Mouse (Mus musculus) kidney, adult 11 months (tissue): ENCODE data around the gene Lztfl1.
"Not testable (repeated sequence)": the region's sequence is repeated elsewhere in the genome, so short reads cannot be mapped to it uniquely, and the experiment has no call there.

Experiments
- DNase-seq: peaks from one replicate; pipeline ENCODE4 v3.0.0; 2022

Gene Lztfl1

GRCm38 (mm10) chr9:123717186-123718008, at the start of gene Lztfl1:
Gene Lztfl1, minus strand, starts transcription at chr9:123717697.
- DNase-seq: peak; percentile 97

GRCm38 (mm10) chr9:123766996-123767395, 49.5 kb upstream of the Lztfl1 start:
- DNase-seq: no peak

- no peak for DNase-seq
Measured at GRCm38 (mm10) chr9:123763771-123764170, 46.3 kb upstream of the Lztfl1 start.

- DNase-seq: no peak
Measured at GRCm38 (mm10) chr9:123762886-123763285, 45.4 kb upstream of the Lztfl1 start.

- no peak for DNase-seq
Measured at GRCm38 (mm10) chr9:123760806-123761205, 43.3 kb upstream of the Lztfl1 start.

GRCm38 (mm10) chr9:123758645-123759044, 41.1 kb upstream of the Lztfl1 start:
- no peak for DNase-seq

- no peak for DNase-seq
Measured at GRCm38 (mm10) chr9:123758156-123758555, 40.7 kb upstream of the Lztfl1 start.

- DNase-seq: no peak
Measured at GRCm38 (mm10) chr9:123757326-123757725, 39.8 kb upstream of the Lztfl1 start.

GRCm38 (mm10) chr9:123756752-123757151, 39.3 kb upstream of the Lztfl1 start:
- DNase-seq: no peak

GRCm38 (mm10) chr9:123754333-123754732, 36.8 kb upstream of the Lztfl1 start:
- peak; percentile 4 for DNase-seq

GRCm38 (mm10) chr9:123749687-123750086, 32.2 kb upstream of the Lztfl1 start:
- not testable (repeated sequence) for DNase-seq

GRCm38 (mm10) chr9:123740799-123741198, 23.3 kb upstream of the Lztfl1 start:
- DNase-seq: no peak

GRCm38 (mm10) chr9:123734133-123734532, 16.6 kb upstream of the Lztfl1 start:
- no peak for DNase-seq

GRCm38 (mm10) chr9:123731271-123731670, 13.8 kb upstream of the Lztfl1 start:
- DNase-seq: no peak

- no peak for DNase-seq
Measured at GRCm38 (mm10) chr9:123722737-123723493, 5.4 kb upstream of the Lztfl1 start.

- no peak for DNase-seq
Measured at GRCm38 (mm10) chr9:123716301-123716700, 1.2 kb downstream of the Lztfl1 start.

- DNase-seq: no peak
Measured at GRCm38 (mm10) chr9:123713111-123713510, 4.4 kb downstream of the Lztfl1 start.

- DNase-seq: no peak
Measured at GRCm38 (mm10) chr9:123709226-123709625, 8.3 kb downstream of the Lztfl1 start.

GRCm38 (mm10) chr9:123701822-123702221, 15.7 kb downstream of the Lztfl1 start:
- DNase-seq: no peak

GRCm38 (mm10) chr9:123695634-123696302, 21.7 kb downstream of the Lztfl1 start:
- no peak for DNase-seq

GRCm38 (mm10) chr9:123688227-123688626, 29.3 kb downstream of the Lztfl1 start:
- no peak for DNase-seq

GRCm38 (mm10) chr9:123686206-123686605, 31.3 kb downstream of the Lztfl1 start:
- DNase-seq: no peak

GRCm38 (mm10) chr9:123683704-123684103, 33.8 kb downstream of the Lztfl1 start:
- DNase-seq: no peak
